Mouse (Mus musculus) T-helper 17 cell (primary cell): ENCODE measurements around the gene Scyl1.

ENCODE experiments used
- in situ Hi-C, 2 experiments: fragments of 300-600 bp; cut with MboI, MseI; formaldehyde crosslinking; loops; 1 replicate in 1 of 2; 2 replicates in 1 of 2; pipeline ENCODE4 v1.15.1; 2025; ENCODE audit warnings: high pct_unique_total_duplicates in 2 of 2

The Scyl1 gene

GRCm38 (mm10) chr19:5803881-5804279 lies 32.7 kb upstream of the Scyl1 start:
- in situ Hi-C loops, result no loop called here

- in situ Hi-C loops, result no loop called here
These were observed 32.0 kb upstream of the Scyl1 start for GRCm38 (mm10) chr19:5803041-5803880.

GRCm38 (mm10) chr19:5802787-5803040 lies 31.5 kb upstream of the Scyl1 start:
- in situ Hi-C loops, result no loop called here

GRCm38 (mm10) chr19:5802011-5802786 lies 31.0 kb upstream of the Scyl1 start:
- in situ Hi-C loops, result no loop called here

- in situ Hi-C loops, result no loop called here
These were observed 30.3 kb upstream of the Scyl1 start for GRCm38 (mm10) chr19:5801432-5801964.

- in situ Hi-C loops, result no loop called here
These were observed 29.6 kb upstream of the Scyl1 start for GRCm38 (mm10) chr19:5800632-5801431.

GRCm38 (mm10) chr19:5800350-5800631 lies 29.1 kb upstream of the Scyl1 start:
- in situ Hi-C loops, result no loop called here

GRCm38 (mm10) chr19:5799566-5800349 lies 28.5 kb upstream of the Scyl1 start:
- in situ Hi-C loops, result no loop called here

GRCm38 (mm10) chr19:5798700-5799479 lies 27.7 kb upstream of the Scyl1 start:
- in situ Hi-C loops, result no loop called here

- in situ Hi-C loops, result no loop called here
These were observed 26.3 kb upstream of the Scyl1 start for GRCm38 (mm10) chr19:5797381-5798111.

GRCm38 (mm10) chr19:5796573-5797111 lies 25.4 kb upstream of the Scyl1 start:
- in situ Hi-C loops, result no loop called here

- in situ Hi-C loops, result no loop called here
These were observed 24.7 kb upstream of the Scyl1 start for GRCm38 (mm10) chr19:5795668-5796572.

- in situ Hi-C loops, result loop anchor here (5.0 kb wide), 1 partner anchor 52 kb away; no protein-coding TSS in a partner anchor
These were observed 23.8 kb upstream of the Scyl1 start for GRCm38 (mm10) chr19:5794771-5795576.

GRCm38 (mm10) chr19:5793917-5794770 lies 22.9 kb upstream of the Scyl1 start:
- in situ Hi-C loops, result loop anchor here (5.0 kb wide), 1 partner anchor 53 kb away; no protein-coding TSS in a partner anchor

- in situ Hi-C loops, result loop anchor here (5.0 kb wide), 1 partner anchor 54 kb away; no protein-coding TSS in a partner anchor
These were observed 21.9 kb upstream of the Scyl1 start for GRCm38 (mm10) chr19:5793116-5793515.

- in situ Hi-C loops, result loop anchor here (5.0 kb wide), 1 partner anchor 56 kb away; no protein-coding TSS in a partner anchor
These were observed 20.1 kb upstream of the Scyl1 start for GRCm38 (mm10) chr19:5791329-5791728.
